Mouse (Mus musculus) fibroblast of lung, adult 2 months (primary cell): ENCODE measurements around the gene Abcg4.
"Not testable (repeated sequence)": the region's sequence is repeated elsewhere in the genome, so short reads cannot be mapped to it uniquely, and the experiment has no call there.

Experiments
- DNase-seq: peaks from one replicate; pipeline ENCODE4 v3.0.0-alpha.2; 2011; ENCODE audit warnings: low read depth

The Abcg4 gene

DNA sequence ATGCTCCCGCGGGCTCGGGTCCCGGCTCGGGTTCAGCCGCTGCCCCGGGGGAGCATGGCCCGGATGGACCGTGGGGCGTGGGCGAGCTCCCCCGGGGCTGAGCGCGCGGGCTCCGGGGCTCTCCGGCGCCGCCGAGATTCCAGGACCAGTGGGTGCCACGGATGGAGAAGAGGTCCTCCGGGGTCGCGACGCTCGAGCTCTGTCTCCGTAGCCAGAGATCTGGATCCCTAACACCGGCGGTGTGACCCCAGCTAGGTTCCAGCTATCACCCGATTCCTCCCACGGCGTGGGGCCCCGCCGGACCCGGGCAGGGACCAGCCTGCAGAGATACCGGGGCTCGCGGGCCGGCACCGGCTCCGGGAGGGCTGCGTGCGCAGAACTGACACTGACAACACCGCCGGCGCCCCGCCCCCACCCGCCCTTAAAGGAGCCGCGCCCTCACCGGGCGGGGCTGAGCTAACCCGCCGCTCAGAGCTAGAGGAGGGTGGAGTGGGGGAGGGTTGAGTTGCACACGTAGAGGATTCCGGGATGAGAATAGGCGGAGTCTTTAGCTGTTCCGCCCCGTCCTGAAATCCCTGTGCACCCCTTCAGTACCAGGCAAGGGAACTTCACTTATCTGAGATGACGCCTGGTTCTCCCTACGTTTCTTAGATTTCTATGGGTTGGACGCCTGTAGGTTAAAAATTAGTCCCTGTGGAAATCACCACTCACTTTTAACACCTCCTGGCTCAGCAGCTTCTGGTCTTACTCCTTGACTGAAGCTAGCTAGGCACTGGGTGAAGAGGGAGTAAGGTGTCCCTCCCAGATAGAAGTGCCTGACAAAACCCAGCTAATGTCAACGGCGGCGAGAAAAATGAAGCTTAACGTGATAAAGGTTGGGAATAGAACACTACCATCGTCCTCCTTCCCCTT is 31.7 kb upstream of the Abcg4 start, which contains the start of gene C2cd2l:
Gene C2cd2l, minus strand, starts transcription at position 399 of the 912 bp plus-strand sequence.
- DNase-seq = peak; percentile 94

DNA sequence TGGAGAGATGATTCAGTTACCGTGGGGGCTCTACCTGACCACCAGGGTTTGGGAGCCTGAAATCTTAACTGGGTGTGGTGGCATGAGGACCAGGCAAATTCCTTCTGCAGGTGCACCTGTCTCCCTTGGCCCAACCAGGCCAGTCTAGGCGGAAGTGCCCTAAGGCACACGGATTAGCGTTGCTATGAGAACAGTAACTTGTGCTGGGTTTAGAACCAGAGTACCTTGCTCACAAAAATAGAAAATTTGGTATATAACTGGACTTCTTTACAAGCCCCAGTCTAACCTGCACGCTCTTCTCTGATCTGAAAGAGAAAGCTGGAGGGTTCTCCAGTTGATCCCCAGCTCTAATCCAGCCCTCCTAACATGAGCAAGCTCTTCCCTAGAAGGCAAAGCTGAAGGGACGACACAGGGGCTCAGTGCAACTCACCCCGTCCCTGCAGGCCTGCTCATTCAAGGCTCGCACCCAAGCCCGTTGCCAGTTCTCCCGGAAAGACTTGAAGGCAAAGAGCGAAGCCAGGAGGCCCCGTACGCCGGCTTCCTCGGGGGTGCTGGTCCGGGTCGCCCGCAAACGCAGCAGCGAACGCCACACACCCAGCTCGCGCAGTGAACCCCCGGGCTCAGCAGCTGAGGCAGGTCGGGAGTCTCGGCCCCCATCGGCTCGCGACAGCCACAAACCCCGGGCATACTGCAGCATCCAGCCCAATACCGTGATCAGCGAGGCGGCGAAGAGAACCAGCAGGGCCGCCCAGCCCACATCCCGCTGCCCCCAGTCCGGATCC is 30.9 kb upstream of the Abcg4 start:
- no peak for DNase-seq

DNA sequence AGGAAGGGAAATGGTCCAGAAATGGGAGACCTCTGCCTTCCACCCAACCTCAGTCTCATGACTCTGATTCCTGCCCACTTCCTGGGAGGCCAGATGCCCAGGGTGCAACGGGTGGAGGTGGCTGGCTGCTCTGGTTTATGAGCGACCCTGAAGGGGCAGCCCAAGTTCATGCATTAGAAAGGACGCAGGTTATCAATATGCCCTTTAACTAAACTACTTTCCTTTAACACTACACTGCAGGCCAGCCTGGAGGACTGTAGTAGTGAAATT is 30.3 kb upstream of the Abcg4 start:
- DNase-seq = no peak

DNA sequence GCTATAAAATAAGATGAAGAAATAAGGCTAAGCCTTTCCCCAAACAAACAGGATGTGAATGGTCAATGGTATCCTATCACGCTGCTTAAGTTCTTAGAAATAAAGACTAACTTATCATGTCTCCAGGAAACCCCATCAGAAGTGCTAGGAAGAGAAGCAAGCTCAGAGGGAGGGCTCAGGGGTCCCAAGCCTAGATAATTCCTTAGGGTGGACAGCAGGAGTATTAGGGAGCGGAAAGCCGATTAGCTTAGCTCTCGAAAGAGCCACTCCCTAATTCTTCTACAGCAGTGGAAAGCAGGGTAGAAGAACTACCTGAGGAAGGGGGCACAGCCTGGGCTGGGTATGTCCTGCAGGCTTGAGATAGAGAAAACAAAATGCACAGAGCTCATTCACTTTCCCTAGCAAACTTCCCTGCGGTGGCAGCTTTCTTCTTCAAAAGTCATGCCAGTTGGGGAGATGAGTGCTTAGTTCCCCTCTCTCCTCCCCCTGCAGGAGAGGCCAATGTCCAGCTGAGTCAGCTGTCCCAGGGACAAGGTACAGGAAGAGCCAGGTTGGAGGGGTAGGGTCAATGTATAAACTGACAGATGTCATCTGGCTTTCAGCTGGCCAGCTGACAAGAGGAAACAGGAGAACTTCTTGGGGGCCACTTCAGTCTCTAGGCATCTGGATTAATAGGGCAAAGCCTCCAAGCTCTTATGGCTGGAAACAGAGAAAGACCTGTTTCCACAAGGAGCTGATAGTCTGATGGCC is 29.8 kb upstream of the Abcg4 start:
- no peak for DNase-seq

DNA sequence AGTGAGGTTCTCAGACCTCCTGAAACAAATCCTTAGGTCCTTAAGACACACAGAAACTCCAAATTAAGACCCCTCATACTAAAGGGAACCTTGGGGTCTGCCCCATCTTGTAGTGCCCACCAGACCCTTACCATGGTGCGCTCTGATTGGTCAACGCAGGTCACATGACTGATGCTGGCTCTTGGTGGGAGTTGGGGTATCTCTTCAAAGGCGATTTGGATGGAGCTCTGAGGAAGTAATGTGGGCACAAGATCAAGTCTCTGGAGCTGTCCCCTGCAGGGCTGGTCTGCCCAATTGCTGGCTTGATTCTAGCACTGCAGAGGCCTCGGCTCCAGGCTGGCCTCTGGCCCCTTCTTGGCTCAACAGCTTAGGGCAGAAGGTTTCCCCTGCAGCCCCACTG is 29.0 kb upstream of the Abcg4 start:
- no peak for DNase-seq

DNA sequence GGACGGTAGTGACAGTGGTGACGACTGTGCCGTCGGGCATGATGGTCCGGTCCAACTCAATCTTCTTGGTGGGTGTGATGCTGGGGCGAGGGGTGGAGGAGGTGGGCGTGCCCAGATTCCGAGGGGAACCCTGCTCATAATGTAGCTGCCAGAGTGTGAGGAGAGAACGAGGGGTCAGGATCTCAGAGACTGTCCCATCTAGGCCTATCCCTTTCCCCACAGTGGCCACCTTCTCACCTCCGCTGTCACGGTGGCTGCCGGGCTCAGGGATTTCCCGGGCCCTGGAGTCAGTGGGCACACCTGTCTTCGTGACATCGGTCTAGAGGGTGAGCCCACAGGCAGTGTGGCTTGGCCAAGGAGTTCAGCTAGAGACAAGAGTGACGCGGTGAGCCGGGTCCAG is 26.5 kb upstream of the Abcg4 start:
- no peak for DNase-seq

DNA sequence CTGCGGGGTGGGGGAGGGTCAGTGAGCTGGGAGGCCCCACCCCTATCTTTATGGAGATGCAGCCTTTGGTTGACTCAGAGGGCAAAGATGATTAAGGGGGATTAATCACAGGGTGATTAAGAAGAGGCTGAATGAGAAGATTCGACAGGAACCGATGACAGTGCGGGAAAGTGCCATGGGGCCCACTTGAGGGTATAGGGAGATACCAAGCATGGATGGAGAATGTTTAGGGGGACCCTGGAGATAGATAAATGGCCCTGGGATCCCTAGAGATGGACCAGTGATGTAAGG is 25.8 kb upstream of the Abcg4 start:
- no peak for DNase-seq

DNA sequence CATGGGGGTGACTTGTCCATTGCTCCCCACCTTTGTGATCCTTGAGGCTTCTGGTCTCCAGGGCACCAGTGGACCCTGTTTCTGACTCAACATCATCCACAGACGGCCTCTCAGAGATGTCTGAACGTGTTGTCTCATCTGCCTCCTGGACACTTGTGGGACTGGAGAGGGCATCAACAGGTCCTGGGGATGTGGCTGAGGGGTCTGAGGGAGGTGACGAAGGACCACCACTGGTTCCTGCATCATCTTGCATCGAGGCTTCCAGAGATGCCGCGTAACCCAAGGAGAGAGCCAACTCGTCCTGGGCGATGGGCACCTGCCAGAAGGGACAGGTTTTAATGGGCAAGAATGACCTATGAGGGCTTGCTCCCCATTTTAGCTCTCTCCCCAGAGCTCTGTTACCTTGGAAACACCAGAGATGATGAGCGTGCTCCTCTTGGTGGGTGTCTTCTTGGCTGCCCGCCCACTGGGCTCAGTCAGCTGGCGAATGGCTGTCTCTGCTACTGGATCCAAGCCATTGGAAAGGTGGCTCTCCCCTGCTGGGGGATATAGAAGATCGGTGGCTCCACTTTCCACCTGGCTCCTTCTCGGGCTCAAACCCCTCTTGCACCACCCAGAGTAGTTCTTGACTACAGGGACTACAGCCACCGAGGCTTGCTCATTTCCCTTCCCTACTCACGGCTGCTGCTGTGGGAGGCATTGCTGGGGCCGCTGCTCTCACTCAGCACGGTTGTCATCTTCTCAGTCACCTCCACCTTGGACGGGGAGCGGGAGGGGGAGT is 25.3 kb upstream of the Abcg4 start:
- DNase-seq = no peak

DNA sequence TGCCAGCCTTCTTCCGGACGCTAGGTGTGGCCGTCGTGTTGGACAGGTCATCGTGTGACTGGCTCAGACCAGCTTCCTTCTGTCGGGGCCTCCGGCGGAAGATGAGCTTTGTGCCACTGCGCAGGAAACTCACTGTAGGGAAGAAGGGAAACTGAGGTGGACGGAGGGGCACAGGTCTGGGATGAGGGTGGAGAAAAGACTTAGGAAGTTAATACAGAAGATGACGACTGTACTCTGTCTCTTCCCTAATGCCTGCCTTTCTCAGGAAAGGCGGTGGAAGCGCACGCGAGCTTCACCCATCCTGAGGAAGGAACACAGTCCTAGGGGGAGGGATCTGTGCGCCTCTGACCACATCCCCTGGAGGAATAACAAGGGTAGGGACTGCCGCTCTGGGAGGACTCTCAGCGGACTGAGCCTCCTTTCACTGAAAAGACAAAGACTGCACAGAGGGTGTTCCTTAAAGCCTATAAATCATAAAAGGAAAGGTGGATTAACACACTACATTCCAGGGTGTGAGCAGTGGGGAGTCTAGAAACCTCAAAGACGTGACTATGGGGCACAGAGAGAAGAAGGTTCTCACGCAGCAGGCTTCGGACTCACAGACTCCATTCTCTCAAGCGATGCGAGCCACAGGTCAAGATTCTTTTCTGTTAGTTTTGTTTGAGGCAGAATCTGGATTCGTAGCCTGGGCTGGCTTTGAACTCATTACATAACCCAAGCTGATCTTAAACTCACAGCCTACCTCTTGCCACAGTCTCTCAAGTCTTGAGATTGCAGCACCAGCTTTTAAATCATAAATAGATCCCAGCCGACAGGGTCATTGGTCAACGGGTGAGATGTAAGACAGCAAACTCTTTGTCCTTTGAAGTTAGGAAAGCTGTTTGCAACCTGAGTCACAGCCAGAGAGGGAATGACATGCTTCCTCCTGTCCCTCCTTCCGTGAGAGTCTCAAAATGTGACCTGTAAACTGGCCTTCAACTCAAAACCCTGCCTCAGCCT is 23.0 kb upstream of the Abcg4 start:
- DNase-seq = no peak

DNA sequence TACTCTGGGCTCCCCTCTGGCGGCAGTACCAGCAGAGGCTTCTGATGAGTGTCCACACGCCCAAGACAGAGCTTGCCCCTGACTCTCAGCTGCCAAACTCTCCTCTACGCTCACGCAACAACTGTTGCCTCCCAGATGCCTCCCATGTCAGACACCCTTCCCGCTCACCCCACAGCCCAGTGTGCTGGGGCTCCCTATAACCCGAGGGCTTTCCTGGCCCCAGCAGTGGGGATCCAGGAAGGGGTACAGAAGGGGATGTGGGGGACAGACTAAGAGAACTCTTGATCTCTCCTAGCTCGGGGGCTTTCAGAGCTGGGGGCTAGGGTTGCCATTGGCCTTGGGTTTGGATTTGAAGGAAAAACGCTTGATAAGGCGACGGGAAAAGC is 22.3 kb upstream of the Abcg4 start:
- DNase-seq = no peak

DNA sequence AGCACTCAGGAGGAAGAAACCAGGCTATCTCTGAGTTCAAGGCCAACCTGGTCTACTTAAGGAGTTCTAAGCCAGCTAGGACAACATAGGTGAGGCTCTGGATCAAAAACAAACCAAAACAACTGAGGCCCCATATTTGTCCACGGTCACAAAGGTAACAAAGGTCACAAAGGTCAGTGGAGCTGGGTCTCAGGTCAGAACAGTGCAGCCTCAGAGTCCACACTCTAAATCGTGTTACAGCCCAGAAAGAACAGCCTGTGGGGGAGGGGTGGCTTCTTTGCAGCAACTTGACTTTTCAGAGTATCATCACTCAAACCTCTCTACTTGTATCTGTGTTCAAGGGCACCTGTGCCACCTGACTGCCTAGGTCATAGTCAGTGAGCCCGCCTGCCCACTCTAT is 21.3 kb upstream of the Abcg4 start:
- DNase-seq = no peak

DNA sequence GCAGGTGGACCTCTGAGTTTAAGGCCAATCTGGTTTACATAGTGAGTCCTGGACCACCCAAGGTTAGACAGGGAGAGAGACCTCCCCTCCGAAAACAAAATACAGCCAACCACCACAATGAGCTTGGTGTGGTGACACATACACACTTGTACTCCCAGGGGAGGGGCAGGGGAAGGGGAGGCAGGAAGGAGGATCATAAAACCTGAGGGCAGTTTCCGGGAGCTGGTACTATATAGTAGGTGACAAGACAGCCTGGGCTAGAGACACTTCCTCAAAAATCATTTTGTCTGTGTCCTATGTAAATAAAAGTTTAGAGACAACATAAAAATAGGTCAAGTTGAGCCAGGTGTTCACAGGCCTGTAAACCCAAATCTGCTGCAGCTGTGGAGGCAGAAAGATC is 18.8 kb upstream of the Abcg4 start:
- no peak for DNase-seq

DNA sequence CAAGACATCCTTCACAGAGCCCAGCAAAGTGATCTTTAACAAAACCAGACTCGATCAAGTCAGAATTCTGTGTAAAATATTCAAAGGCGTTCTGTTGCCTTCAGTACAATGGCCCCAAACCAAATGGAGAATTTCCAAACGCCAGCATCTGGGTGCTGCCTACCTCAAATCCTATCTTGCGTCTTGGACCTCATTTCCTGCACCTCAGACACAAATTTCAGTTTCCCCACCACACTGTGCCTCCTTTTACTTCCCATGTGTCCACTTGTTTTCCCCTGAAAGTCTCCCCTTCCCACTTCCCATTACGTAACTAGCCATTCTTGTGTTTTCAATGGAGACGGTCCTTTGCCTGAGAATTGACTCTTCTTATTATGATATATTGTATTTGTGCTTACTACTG is 18.1 kb upstream of the Abcg4 start:
- DNase-seq = no peak

DNA sequence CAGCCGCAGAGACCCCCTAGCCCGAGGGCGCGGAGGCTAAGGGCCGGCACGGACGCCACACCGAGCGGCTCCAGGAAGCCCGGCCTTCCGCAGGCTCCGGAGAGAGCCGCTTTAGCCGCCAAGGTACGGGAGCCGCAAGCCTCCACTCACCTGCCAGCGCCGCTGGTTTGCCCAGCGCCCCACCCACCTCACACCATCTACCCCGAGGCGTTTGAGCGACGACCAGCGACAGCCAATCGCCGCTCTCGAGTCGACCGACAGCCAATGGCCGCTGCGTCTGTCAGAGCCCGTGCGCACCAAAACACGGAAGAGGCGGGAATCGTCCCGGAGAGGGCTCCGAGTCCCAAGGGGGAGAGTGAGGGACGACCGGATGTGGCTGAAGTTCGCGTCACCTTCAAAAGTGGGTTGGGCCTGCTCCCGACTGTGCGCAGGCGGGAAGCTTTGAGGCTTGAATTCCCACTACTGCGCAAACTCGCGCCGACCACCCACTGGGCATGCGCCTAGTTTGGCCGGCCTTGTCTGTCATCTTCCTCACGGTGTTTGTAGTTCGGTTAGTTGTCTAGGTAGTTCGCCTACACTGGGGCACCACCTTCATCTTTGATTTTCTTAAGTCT is 17.2 kb upstream of the Abcg4 start, which contains the start of gene Hinfp:
Gene Hinfp, minus strand, starts transcription at position 206 of the 614 bp plus-strand sequence.
- DNase-seq = peak; percentile 99

DNA sequence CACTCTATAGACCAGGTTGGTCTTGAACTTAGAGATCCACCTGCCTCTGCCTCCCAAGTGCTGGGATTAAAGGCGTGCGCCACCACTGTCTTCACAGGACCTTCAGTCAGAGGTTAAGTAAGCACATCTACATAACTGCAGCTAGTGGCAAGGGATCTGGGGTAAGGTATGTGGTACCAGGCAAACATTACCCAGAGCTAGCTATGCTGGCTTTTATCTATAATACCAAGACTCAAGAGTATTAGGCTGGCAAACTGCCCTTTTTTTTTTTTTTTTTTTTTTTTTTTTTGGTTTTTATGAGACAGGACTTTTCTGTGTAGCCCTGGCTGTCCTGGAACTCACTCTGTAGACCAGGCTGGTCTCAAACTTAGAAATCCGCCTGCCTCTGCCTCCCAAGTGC is 11.6 kb upstream of the Abcg4 start:
- DNase-seq = not testable (repeated sequence)

DNA sequence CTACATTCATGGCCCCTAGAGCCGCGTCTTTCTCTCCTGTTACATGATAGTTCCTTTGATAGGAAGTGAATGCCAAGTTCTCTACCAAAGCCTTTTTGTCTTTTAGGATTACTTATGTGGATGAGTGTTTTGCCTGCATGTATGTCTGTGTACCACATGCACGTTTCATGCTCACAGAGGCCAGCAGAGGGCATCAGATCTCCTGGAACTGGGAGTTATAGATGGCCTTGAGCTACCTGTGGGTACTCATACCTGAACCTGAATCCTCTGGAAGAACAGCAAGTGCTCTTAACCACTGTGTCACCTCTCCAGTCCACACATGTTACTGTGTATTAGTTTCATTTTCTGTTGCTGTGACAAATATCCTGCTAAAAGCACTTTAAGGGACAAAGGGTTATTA is 4.1 kb upstream of the Abcg4 start:
- no peak for DNase-seq

DNA sequence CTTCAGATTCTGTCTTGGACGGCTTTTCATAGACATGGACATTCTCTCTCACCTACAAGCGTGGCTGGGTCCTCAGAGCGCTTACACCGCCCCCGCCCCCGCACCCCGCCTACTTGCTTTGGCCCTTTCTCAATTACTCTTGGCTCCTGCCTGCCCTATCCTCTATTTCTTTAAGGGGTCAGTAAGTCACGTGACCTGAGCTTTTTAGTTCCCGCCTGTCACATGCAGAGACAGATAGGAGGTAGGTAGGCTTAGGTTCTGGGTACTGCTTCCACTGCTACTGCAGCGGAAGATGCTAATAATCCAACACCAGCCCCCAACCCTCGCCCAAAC is 510 bp upstream of the Abcg4 start:
- DNase-seq = no peak

DNA sequence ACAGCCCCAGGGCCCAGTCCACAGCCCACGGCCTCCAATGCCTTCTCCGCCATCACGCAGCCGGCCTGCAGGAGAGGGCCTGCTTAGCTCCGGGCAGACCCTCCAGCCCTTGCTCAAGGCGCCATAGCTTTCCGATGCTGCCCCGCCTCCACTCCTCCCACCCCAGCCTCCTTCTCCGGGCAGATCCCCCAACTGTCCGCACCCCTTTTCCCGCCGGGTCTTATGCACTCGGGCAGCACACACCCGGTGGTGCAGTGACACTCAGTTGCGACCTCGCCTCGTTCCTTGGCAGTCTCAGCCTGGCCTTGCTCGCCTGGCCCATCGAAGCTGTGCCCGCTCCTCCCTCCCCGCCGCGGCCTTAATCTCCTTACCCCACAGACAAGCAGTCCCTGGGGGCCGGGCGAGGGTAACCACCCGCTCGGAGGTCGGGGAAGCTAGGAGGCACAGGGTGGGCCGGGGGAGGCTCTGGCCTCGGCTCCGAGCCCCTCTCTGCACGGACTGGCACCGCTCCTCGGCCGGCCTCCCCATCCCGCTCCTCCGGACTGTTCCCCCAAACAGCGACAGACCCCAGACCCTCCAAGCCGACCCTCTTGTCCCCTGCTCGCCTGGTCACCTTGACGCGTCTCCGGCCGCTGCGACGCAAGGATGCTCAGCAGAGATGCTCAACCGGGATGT is 877 bp downstream of the Abcg4 start:
- DNase-seq = no peak

DNA sequence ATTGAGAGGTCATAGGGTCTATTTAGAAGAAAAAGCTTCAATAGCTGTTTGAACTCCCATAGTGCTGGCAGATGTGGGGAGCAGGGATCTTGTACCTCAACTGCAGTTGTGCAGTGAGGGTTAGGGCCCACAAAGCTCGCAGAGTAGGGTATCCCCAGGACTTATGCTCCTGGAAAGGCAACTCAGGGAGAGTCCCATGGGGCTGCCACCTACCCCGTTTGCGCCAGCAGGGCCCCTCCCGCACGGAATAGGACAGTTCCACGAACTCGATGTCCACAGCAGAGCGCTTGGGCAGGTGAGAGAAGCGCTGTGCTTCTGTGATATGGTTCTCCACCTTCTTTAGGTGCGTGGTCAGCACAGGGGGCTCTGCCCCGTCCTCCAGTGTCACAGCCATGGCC is 1.4 kb downstream of the Abcg4 start:
- DNase-seq = no peak

DNA sequence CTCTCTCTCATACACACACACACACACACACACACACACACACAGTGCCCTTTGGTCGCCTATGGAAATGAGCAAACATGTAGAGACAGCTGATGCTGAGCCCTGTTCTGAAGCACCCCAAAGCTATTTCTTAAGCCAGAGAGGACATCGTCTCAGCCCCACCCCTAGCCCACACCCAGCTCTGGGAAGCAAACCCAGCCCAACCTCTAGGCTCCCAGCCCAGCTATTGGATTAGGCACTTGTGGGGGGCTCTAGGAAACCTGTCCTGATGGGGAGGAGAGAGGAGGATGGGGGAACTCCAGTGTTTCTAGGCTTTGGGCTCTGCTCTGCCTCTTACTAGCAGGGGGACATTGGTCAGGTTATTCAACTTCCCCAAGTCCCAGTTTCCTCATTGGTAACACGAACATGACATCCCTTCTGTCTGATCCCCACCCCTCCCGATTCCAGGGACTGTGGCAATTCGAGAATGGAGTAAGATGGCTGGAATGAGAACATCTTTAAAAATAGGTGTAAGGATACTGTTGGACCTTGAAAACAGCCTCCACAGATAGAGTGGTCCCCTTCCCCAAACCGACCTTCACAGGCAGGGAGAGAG is 2.1 kb downstream of the Abcg4 start:
- no peak for DNase-seq
